Mouse (Mus musculus): ENCODE data around the gene Efnb2.
A peak's percentile ranks its signal among the peaks of the same experiment; 100 is the strongest.

Gene Efnb2

GRCm38 (mm10) chr8:8661103-8661758 lies at the start of gene Efnb2:
TSS of gene Efnb2 (minus strand) at chr8:8661242.
- DNase-seq, result peak; percentile 97

- DNase-seq, result no peak
These were observed 43.8 kb upstream of the Efnb2 start for GRCm38 (mm10) chr8:8704813-8705212.

- no peak for DNase-seq
These were observed 42.6 kb upstream of the Efnb2 start for GRCm38 (mm10) chr8:8703668-8704067.

GRCm38 (mm10) chr8:8700821-8701220 lies 39.8 kb upstream of the Efnb2 start:
- DNase-seq, result no peak

- DNase-seq, result no peak
These were observed 39.2 kb upstream of the Efnb2 start for GRCm38 (mm10) chr8:8700229-8700628.

GRCm38 (mm10) chr8:8690146-8691092 lies 29.4 kb upstream of the Efnb2 start, which contains the start of gene Arglu1:
TSS of gene Arglu1 (minus strand) at chr8:8690521.
- peak; percentile 98 for DNase-seq

- peak; percentile 70 for DNase-seq
These were observed 28.6 kb upstream of the Efnb2 start for GRCm38 (mm10) chr8:8689454-8690145.

- DNase-seq, result no peak
These were observed 27.9 kb upstream of the Efnb2 start for GRCm38 (mm10) chr8:8688823-8689453.

- no peak for DNase-seq
These were observed 24.5 kb upstream of the Efnb2 start for GRCm38 (mm10) chr8:8685517-8685916.

GRCm38 (mm10) chr8:8682697-8683096 lies 21.7 kb upstream of the Efnb2 start:
- DNase-seq, result no peak

GRCm38 (mm10) chr8:8678236-8678635 lies 17.2 kb upstream of the Efnb2 start:
- DNase-seq, result no peak

- no peak for DNase-seq
These were observed 13.8 kb upstream of the Efnb2 start for GRCm38 (mm10) chr8:8674864-8675263.

- DNase-seq, result peak; percentile 97
These were observed 707 bp upstream of the Efnb2 start for GRCm38 (mm10) chr8:8661759-8662138.

GRCm38 (mm10) chr8:8660307-8661098 lies 539 bp downstream of the Efnb2 start:
- no peak for DNase-seq

- peak; percentile 21 for DNase-seq
These were observed 1.3 kb downstream of the Efnb2 start for GRCm38 (mm10) chr8:8659503-8660306.

- DNase-seq, result peak; percentile 93
These were observed 2.4 kb downstream of the Efnb2 start for GRCm38 (mm10) chr8:8658426-8659224.

GRCm38 (mm10) chr8:8657692-8658355 lies 3.2 kb downstream of the Efnb2 start:
- no peak for DNase-seq

GRCm38 (mm10) chr8:8656578-8657441 lies 4.2 kb downstream of the Efnb2 start:
- DNase-seq, result no peak

All from lung, postnatal 36 days (tissue).